Mouse (Mus musculus) CD8-positive naive resting alpha-beta T cell, adult 2 months (primary cell): Measurements from ENCODE around the gene Slc34a3.

Experiments
- DNase-seq, 2 experiments: peaks; one replicate each; pipeline ENCODE4 v3.0.0; 2022; ENCODE audit warnings: low read depth in 2 of 2, low spot score in 2 of 2

Gene Slc34a3

DNA sequence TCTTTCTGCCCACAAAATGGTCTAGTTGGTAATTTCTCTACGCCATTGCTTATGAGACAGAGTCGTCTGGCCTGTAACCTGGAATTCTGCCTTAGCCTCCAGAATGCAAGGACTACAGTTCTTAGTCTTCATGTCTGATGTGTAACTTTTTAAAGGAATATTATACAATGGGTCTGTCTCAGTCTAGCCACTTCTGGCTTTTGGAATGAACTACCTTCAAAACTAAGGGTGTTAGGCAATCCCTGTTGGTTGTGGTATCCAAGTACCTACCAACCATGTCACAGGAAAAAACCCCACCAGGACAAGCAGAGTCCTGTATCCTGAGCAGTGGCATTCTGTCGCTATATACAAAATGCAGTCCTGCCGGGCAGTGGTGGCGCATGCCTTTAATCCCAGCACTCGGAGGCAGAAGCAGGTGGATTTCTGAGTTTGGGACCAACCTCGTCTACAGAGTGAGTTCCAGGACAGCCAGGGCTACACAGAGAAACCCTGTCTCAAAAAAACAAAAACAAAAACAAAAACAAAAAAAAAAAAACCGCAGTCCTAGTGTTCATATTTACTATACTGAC is 8.3 kb downstream of the Slc34a3 start:
- DNase-seq = no peak

DNA sequence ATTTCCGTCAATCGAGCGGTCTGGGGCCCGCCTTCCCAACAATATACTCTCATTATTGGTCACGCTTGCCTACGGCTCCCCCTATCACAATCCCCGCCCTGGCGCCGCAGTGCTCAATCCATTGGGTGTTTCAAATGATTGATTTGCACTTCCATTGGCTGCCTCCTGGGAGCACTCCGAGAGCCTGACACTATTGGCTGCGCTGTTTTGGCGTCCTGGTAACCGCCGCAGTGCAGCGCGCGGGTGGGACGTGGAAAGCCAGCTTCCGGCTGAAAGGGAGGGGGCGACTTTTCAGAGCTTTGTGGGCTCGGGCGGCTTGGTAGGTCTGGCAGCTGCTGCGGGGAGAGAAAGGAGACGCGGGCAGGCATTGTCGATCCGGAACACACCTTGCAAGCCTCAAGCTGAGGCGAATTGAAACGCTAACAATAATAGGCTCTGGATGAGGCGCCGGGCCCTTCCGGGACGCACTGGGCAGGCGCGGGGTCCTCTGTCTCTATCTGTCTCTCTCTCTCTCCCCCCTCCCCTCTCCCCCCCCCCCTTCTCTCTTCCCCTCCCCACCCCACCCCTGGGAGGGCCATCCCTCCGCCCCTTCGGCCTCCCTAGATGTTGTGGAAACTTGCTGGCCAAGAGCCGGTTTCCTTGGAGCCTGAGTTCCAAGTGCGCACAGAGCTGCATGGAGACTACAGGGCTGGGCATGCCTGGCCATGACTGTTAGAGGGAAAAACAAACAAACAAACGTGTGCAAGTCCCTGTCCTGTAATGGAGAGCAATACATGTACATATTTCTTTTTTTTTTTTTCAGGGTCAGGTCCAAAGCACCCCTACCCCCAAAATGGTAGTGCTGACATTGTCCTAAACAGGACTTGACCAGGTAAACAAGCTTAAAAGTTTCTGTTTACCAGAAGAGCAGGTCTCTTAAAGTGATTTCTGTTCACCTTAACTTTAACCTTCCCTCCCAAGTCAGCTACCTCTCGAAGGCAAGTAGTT is 9.1 kb downstream of the Slc34a3 start:
- peak; percentile 97 to 99 for DNase-seq

DNA sequence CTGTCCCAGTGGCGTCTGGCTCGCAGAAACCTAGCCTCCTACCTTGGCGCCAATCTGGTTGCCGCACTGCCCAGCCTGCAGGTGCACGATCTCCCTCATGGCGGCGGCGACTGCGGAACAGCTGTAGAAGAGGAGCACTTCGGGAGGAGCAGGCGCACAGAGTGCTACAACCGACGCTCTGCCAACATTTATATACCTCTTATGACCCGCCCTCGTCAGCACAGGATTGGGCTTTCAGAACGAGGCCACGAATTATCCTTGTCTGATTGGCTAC is 9.7 kb downstream of the Slc34a3 start, which contains the start of gene Tubb4b:
Gene Tubb4b (minus strand): TSS at position 211 of the 274 bp plus-strand sequence.
- DNase-seq = no peak

DNA sequence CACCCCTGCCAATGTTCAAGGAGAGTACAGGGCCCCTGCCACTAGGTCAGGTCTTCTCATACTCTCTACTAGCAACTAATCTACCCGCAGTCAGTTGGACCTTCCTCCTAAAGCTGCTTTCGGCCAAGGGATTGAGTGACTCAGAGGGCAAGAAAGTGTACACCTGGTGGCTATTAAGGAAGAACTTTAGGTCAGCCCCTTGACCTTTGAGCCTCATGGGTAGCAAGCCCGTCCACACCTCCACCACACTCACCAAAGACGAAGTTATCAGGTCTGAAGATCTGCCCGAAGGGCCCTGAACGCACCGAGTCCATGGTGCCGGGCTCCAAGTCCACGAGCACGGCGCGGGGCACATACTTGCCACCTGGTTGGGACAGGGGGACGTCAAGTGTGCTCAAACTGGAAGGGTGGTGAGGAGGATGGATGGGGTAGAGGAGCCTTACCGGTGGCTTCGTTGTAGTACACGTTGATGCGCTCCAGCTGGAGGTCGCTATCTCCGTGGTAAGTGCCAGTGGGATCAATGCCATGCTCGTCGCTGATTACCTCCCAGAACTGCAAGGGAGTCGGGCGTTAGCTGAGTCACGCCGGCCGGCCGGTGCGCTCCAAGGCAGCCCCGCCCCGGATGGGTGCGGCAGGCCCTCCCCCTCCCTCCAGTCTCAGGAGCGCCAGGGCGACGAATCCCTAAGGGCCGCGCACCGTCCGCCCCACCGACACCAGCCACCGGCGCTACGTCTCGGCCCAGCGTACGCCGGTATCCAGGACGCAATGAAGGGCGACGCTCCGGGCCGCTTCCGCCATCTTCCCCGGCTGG is 10.3 kb downstream of the Slc34a3 start:
- DNase-seq = peak in 1 of 2 experiments; percentile 59

DNA sequence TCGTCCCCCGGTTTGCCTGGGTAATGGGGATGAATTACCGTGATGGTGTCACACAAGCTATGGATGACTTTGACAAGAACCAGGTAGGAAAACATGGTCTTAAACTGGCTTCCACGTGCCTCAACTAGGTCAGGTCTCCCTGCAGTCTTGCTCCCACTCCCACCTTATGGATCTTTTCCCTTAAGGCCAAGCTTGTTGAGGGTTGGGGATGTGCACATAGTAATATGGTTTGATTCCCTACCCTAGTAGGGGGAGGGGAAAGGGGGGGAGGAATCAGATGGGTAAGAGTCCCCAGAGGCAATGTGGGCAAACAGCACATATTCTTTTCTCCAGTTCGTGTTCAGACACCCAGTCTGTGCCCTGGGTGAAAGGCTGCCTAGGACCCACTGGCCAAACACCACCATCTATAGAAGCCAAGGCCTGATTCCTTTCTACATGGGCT is 12.8 kb downstream of the Slc34a3 start:
- no peak for DNase-seq

DNA sequence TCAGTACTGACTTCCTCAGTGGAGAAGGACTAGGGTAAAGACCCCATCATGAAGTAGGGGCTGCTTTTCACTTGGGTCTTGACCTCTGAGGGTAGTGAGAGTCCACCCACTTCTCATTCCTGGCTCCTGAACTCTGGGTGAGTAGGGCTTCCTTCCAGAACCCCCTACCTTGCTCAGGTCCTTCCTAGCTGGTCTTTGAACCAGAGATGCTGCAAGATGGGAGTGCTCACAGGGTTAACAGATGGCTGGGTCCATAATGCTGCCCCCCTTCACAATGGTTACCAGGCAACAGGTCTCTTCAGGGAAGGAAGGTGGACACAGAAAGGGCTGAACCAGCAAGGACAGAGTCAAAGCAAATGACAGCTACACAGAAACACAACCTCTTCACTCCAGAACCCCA is 15.7 kb downstream of the Slc34a3 start, which contains the start of gene Fam166a:
Gene Fam166a (plus strand): TSS at position 301 of the 400 bp plus-strand sequence.
- DNase-seq = no peak

DNA sequence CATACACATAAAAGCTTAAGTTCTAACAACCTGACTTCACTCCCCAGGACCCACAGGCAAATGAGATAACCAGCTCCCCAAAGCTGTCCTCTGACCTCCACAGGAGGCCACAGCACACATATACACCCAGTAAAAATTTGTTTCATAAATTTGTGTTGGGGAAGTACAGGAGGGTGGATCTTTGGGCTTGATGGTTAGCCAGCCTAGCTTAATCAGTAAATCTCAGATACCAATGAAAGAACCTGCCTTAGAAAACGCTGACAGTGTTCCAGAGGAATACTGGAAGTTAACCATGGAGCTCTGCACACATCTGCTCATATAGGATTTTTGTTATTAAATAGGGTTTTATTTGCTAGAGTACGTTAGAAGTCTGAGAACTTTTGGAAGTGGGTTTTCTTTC is 16.5 kb downstream of the Slc34a3 start:
- no peak for DNase-seq

DNA sequence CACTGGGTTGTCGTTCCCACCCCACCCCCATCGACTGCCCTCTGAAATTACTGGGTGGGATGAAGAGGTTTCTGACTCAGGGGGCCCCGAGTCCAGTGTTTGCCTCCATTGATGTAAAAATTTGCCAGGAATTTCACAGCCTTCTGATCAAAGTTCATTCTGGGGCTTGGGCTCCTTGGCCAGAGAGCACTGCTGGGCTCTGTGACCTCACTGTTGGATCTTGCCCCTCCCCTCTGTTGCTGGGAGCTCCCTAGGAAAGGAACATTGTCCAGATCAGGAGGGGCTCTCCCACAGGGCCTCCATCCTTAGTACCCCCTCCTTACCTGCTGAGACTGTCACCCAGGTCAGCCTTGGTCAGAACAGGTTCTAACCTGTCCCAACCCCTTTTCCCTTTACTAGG is 19.7 kb downstream of the Slc34a3 start, which contains the start of gene Stpg3:
Gene Stpg3 (minus strand): TSS at position 194 of the 400 bp plus-strand sequence.
- no peak for DNase-seq

DNA sequence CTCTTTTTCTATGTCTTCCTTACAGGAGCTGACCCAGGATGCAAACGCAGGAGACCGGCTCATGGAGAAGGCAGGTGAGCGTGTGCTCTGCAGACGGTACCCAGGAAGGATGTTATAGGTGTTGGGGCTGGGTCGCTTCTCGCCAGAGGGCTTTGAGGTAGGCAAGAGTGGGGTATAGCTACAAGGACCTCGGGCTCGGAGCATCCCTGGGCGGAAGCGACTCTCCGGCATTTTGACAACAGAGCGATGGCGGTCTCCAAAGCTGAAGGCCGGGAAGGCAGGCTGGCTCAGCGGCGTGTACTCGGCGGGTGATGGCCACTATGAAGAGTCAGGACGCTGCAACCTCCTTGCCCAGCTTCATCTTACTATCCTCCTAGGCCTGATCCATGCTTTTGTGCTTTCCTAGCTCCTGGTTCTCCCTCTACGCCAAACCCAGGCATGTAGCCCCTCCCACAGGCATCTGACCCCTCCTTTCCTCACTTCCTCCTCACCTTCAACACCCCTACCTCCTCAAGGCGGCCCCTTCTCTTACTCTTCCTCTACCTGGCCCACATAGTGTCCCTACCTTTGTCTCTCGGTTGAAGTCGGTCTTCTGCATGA is 20.8 kb downstream of the Slc34a3 start:
- no peak for DNase-seq

DNA sequence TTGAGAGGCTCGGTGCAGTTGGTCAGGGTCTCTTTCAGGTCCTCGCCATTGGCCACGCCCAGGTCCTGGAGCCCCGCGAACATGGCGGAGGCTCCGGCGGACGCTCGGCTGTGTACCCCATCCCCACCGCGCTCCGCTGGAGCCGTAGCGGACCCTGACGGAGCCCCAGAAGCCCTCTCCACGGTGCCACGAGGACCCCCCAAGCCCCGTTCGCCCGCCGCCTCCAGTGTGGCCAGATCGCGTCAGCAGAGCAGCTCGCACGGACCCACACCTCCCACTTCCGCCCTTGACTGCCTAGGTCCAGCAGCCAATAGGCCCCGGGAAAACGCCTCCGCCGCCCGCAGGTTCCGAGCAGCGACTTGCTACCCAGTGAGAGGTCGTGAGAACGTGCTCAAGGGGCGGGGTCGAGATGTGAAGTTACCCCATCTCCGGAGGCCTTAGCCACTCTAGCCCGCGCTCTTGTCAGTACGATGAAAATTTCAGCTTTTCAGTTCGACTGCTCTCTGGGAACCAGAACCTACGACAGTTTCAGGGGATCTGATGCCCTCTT is 23.0 kb downstream of the Slc34a3 start, which contains the start of gene Nelfb:
Gene Nelfb (minus strand): TSS at position 369 of the 550 bp plus-strand sequence.
- peak; percentile 77 to 81 for DNase-seq

DNA sequence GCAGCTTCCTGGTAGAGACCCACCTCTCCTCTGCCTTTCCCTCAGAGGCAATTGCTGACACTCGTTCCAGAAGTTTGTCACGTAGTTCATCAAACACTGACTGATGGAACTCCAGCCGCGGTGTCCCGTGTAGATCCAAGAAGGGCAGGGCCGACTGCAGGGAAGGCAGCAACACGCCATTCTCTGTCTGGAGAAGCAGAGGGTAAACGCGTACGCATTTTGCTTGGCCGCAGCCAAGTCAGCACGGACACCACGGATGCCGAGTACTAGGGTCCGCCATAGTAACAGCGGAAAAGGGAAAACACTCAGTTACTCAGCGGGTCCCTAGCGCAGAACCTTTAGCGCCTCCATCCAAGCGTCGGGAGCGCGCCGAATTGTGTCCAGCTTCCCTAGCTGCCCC is 23.5 kb downstream of the Slc34a3 start:
- peak in 1 of 2 experiments; percentile 6 for DNase-seq

DNA sequence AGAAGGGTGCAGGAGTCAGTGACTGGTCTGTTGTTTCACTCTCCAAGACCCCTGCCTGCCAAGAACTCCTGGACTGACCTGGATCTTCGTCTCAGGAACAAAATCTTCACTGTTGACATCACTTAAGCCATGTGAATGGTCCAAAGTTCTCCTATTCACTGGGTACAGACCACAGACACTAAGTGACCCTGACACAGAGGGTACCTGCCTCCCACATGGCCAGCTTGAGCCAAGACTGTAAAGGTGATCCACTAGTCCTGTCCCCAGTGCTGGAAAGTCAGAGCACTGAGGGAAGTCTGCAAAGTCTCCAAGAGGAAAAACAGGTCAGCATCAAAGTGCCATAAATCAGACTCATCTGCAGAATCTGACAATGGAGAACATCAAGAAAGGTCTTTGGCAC is 26.6 kb downstream of the Slc34a3 start:
- DNase-seq = no peak

DNA sequence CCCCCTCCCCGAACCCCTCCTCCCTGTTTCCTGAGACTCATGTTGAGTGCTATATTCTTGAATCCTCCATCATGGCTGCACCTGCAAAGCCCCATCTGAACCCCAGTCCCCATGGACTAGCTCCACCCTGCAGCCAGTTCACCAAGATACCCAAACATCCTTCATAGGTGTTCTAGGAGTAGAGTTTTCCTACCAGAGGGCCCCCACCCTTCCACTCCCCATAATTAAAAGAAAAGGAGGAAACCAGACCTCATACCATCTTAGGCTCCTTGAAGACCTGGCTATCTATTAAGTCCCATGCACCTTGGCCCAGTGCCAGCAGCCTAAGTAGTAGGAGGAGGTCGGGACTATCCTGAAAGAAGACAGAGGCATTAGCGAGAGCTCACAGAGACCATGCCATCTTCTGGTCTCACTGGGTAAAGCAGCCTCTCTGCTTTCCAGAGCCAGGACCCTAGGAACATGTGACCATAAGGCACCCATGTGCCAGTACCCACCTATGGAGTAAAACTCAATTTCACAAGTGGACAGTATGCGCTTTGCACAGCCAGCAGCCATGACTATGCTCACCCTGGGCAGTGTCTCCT is 30.4 kb downstream of the Slc34a3 start:
- no peak for DNase-seq

DNA sequence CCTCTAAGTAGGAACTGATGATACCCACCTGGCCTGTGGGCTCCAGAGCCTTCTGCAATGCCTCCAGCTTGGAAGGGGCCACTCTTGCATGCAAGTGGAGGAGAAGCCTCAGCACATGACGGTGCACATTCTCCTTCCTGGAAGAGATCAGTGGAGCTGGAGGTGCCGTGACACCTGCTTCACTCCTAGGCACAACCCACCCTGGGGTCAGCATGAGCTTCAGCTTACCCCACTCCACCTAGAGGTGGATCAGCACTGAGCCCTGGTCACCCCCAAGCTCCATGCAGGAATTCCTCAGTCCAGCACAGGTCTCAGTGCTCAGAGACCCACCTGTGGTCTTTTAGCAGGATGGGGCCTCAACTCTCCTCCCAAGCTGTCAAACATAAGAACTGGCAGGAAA is 33.5 kb downstream of the Slc34a3 start:
- no peak for DNase-seq

DNA sequence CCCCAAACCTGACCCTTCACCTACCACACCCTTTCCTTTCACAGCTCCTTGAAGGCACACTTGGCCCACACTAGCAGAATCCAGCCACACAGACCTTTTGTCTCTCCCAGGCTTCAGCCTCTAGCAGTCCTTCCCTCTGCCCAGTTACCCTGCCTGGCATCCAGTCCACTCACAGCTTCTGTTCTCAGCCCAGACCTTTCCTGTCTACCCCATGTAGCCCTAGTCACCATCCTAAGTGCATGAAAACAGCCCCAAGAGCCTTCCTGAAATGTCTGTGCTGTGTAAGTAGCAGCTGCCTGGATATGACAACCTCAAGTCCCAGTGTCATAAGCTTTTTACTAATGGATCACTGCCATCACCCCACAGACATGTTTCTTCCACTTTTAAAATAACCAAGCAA is 36.2 kb downstream of the Slc34a3 start:
- DNase-seq = no peak

DNA sequence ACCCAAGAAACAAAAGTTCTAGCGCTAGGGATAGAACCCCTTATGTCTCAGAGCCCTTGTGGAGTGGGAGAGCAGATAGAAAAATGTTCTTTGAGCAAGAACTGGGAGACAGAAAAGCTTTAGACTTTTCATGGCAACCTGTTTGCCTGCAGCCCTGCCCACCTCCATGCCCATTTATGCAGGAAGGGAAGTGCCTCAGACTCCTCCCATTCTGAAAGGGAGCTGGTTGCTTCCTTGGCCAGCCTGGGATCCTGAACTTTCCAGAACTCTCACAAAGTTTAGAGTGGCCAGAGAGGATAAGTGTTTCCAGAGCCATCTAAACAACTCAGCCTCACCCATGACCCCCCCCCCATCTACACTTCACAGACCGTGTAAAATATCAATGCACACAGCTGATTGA is 37.0 kb downstream of the Slc34a3 start:
- DNase-seq = no peak

DNA sequence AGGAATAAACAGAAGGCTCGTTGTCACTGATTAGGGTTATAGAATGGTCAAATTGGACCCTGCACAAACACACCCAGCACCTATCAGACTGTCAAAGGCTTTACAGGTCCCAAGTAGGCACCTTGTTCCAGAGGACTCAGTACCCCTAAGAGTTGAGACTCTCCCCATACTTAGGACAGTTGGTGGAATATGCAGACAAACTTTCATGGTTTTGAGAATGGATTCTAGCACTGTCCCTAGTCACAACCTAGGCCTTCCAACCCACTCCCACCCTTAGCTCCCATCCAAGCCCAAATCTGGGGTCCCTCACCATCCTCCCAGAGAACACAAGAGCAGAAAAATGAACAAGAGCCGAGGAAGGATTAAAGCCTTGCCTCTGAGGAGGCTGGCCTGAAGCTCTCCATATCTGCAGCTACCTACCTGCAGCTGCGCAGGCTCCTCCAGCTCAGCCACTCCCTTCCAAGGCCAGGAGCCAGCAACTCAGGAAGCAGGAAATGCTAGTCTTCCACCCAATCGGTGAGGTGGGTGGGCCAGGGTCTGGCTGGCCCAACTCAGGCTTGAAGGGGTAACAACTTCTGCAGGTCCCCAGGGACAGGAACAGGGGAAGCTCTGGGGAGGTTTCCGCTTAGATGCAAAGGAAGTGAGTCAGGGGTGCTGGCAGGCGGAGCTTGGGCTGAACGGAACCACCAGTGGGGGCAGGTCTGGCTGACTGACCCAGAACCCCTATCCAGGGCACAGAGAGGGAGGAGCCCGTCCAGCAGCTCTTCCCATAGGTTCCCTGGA is 37.8 kb downstream of the Slc34a3 start, which contains the start of gene Tor4a:
Gene Tor4a (minus strand): TSS at position 715 of the 783 bp plus-strand sequence.
- peak; percentile 61 for DNase-seq

DNA sequence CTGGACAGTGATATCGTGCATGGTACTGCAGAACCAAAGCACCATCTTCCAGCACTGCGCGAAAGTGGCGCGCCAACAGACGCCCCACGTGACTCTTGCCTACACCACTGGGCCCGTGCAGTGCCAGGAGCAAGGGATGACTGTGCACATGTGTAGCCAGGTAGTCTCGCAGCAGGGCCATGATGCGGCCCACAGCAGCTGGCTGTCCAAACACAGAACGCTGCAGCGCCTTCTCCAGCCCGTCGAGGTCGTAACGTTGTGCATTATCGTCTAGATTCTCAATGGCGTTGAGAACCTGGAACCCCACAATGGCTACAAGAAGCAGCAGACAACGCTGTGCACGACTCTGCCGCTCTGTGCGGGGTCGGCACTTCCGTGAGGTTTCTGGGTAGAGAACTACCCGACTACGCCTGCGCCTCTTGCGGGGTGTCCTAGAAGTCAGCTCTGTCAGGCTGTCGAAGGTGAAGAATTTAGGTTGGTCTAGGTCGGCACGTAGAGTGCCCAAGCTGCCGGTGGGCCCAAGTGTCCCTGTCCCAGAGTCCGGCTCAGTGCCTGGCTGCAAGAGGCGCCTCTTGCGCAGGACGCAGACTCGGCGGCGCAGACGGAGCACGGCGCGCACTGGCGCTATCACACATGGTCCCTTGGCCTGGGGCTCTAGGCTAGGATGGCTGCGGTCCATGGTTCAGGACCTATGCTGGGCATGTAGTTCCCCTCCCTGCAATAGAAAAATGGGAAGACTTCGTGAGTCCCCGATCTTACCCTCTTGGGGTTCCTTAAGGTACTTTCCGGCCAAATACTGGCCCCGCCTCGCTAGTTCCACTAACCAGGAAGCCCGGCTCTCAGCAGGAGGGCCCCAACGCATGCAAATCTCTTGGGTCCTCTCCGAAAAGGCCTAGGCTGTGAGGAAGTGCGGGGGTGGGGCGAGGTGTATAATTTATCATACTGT is 38.7 kb downstream of the Slc34a3 start:
- peak; percentile 31 to 50 for DNase-seq
